Mouse (Mus musculus) kidney, embryonic 16.5 days (tissue): ENCODE measurements around the gene Dlg5. TPM values are rescaled to one million over a fixed set of nuclear protein-coding genes. Genes with fewer than 3 reads are reported as not detected.
A peak's percentile ranks its signal among the peaks of the same experiment; 100 is the strongest.

ENCODE experiments used
- ATAC-seq: fragments of 200-750 bp; cut with Nextera tagmentation; 2 replicates; pipeline ENCODE4 v1.8.0; 2017; ENCODE audit warnings: moderate TSS enrichment; ENCODE audit not compliant: low FRiP score, low TSS enrichment
- H3K27ac ChIP-seq: fragments of 300-500 bp; sonication (generic); 2 replicates; pipeline ENCODE4 v1.5.1; 2014; ENCODE audit warnings: low read length
- H3K27me3 ChIP-seq: fragments of 300-500 bp; sonication (generic); 2 replicates; pipeline ENCODE4 v1.6.1; 2014; ENCODE audit warnings: low read length, control low read depth, mixed read lengths; ENCODE audit not compliant: insufficient read depth
- H3K36me3 ChIP-seq: fragments of 300-500 bp; sonication (generic); 2 replicates; pipeline ENCODE4 v1.6.1; 2014; ENCODE audit warnings: low read length, control low read depth, mixed read lengths; ENCODE audit not compliant: insufficient read depth
- H3K4me1 ChIP-seq: fragments of 300-500 bp; sonication (generic); 2 replicates; pipeline ENCODE4 v1.6.1; 2014; ENCODE audit warnings: low read length, control low read depth, mixed read lengths; ENCODE audit not compliant: insufficient read depth
- H3K4me2 ChIP-seq: fragments of 300-500 bp; sonication (generic); replicated peaks from 2 replicates; pipeline ENCODE4 v1.6.1; 2014; ENCODE audit warnings: low read depth, low read length
- H3K4me3 ChIP-seq: fragments of 300-500 bp; sonication (generic); 2 replicates; pipeline ENCODE4 v1.5.1; 2014; ENCODE audit warnings: mild to moderate bottlenecking, low read length
- H3K9ac ChIP-seq: fragments of 300-500 bp; sonication (generic); replicated peaks from 2 replicates; pipeline ENCODE4 v1.6.1; 2014; ENCODE audit warnings: low read length
- H3K9me3 ChIP-seq: fragments of 300-500 bp; sonication (generic); 2 replicates; pipeline ENCODE4 v1.6.1; 2016; ENCODE audit warnings: low read length, control low read depth
- WGBS: fragments of 180-500 bp; shearing (Covaris S2); extraction: QIAGEN DNeasy Blood & Tissue Kit; methylation state at CpG from one replicate; pipeline ENCODE4 v1.1.7; 2014; 5-methylcytosine and 5-hydroxymethylcytosine counted together
- polyA plus RNA-seq: library from polyadenylated mRNA; unstranded; fragments of >200 nt; fragmentation: Nextera tagmentation; extraction: Ambion mirVana; gene quantifications from 2 replicates; pipeline ENCODE4 v1.2.1, GENCODE M21; 2015

Dlg5 gene
- 13.7 and 15.9 TPM in 2 replicates for polyA plus RNA-seq

DNA sequence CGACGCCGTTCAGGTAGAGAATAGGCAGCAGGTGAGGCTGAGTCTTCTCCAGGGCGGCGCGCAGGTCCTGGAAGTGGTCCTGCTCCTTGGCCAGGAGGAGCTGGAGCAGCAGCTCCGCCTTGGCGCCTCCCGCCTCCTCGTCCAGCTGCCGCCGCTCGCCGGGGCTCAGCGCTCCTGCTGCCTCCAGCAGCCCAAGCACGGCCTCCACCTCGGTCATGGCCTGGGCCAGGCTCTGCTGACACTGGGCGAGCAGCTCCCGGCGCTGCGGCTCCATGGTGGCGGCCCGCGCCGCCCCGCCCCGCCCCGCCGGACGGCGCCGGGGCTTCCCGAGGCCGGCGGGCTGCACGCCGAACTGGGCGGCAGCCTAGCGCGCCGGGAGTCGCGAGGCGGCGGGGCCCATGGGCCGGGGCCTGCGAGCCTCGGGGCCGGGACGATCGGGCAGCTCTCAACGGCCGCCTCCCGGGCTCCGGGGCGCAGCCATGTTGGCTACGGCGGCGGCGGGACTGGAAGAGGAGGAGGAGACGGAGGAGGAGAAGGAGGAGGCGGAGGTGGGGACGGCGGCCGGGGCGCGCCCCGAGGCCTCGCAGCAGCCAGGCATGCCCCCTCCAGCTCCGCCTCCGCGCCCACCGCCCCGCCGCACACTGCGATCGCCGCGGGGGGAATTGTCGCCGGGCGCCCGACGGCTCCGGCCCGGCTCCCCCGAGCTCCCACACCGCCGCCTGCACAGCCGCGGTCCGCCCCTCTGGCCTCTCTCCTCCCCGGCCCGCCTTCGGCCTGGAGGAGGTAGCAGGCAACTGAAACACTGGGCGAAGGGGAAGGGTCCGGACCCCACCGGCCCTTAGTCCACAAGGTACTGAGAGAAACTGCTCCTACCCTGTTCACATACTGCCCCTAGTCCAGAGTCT is at the start of gene Dlg5:
TSS of gene Dlg5 (minus strand) at position 744 of the 905 bp plus-strand sequence.
- peaks cover 18% of the 10 kb centered on the region for H3K4me1 ChIP-seq
- peak within 1 kb of the TSS; percentile 98 for H3K9ac ChIP-seq
- H3K27ac ChIP-seq: peak within 1 kb of the TSS; percentile 95
- ATAC-seq: peak; percentile 89
- no peaks in the 10 kb centered on the region for H3K9me3 ChIP-seq
- peak within 1 kb of the TSS; percentile 87 for H3K4me3 ChIP-seq
- H3K4me2 ChIP-seq: peak within 1 kb of the TSS; percentile 73
- peaks cover 4% of the 10 kb centered on the region; the same call in 1 of the 2 replicates for H3K36me3 ChIP-seq
- no peaks in the 10 kb centered on the region for H3K27me3 ChIP-seq
- WGBS: under 1% methylated on average over 76 of the region's 98 CpGs

DNA sequence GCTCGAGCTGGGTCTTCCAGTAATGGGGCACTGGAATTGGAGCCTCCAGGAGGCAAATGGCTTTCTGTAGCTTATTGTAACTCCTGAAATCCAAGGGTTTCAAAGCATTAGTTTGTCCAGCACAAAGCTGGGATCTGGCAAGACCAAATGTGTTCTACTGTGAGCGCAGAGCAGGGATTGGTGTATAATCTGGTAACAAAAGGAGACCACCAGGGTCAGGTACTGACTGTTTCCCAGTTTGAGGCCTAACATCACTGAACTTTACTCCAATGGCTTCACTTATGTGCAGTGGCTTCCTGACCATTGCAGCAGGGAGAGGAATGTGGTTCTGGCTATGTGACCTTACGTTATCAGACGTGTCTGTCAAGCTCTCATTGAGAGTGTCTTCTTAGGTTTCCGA is 47.9 kb upstream of the Dlg5 start:
- Histone ChIP-seq H3K9me3 (no peaks in the 10 kb centered on the region), H3K36me3 (no peaks in the 10 kb centered on the region), H3K27me3 (no peaks in the 10 kb centered on the region), H3K4me1 (no peaks in the 10 kb centered on the region), H3K27ac (no peak overlapping the region), H3K9ac (no peak overlapping the region), H3K4me2 (no peak overlapping the region), H3K4me3 (no peak overlapping the region)
- 75% methylated on average over 5 of the region's 5 CpGs for WGBS
- no peak for ATAC-seq

DNA sequence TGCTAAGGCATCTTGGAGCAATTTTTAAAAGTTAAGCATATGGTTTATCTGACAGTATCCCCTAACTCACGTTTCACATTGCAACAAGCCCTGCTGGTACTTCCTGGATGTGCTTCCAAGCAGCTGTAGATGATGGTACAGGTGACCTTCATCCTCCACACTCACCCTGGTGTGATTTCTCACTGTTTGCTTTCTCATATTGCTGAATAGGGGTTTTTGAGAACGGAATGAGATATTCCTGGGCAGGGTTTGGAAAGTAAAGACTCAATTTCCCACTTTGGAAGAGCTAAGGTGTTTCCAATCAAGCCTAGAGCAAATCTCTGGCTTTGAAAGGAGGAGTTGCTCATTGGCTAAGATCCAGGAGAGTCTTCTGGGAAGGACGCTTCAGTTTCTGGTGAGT is 47.2 kb upstream of the Dlg5 start, which contains the start of gene E330034G19Rik:
TSS of gene E330034G19Rik (plus strand) at position 301 of the 400 bp plus-strand sequence.
- 50% methylated on average over 3 of the region's 3 CpGs for WGBS
- H3K4me3 ChIP-seq: no peak within 1 kb of the TSS
- no peaks in the 10 kb centered on the region for H3K9me3 ChIP-seq
- no peak within 1 kb of the TSS for H3K9ac ChIP-seq
- no peak for ATAC-seq
- no peaks in the 10 kb centered on the region for H3K27me3 ChIP-seq
- no peaks in the 10 kb centered on the region for H3K36me3 ChIP-seq
- no peaks in the 10 kb centered on the region for H3K4me1 ChIP-seq
- H3K27ac ChIP-seq: no peak within 1 kb of the TSS
- no peak within 1 kb of the TSS for H3K4me2 ChIP-seq

DNA sequence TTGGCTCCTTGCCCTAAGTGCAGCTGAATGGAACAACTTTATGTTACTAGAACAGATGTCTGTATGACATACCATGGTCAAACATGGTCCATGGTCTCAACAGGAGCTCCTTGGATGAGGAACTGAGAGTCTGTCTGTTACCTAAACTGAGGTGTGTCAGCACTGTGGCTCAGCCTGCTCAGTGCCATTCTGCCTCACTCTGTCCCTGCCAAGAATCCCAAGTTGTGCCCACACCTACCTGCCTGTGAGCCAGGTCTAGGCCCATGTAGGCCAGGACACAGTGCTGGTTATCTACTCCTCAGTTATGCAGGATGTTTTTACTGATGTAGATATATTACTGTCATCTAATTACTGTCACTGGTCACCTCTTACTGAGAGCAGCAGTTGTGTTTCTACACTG is 45.0 kb upstream of the Dlg5 start:
- Histone ChIP-seq H3K4me3 (no peak overlapping the region), H3K4me1 (no peaks in the 10 kb centered on the region), H3K9ac (no peak overlapping the region), H3K36me3 (no peaks in the 10 kb centered on the region), H3K4me2 (no peak overlapping the region), H3K27ac (no peak overlapping the region), H3K9me3 (no peaks in the 10 kb centered on the region), H3K27me3 (no peaks in the 10 kb centered on the region)
- no peak for ATAC-seq

DNA sequence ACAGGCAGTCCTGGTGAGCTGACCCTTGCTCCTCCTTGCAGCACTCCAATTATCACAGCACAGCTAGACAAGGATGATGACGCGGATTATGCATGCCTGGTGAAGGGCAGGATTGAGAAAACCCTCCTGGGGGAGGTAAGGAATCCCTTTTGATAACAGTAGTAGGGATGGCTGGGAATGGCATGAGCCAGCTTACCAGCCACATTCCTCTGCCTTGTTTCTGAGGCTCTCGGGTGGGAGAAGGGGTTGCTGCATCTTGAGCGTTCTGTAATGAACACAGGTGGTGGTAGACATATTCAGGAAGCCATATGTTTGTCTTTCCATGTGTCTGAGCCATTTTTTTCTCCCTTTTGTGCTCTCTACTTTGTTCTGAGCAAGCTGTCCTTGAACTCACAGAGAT is 40.4 kb upstream of the Dlg5 start:
- H3K9me3 ChIP-seq: no peaks in the 10 kb centered on the region
- no peak for ATAC-seq
- H3K4me3 ChIP-seq: no peak overlapping the region
- WGBS: 68% methylated on average over 4 of the region's 4 CpGs
- H3K27me3 ChIP-seq: no peaks in the 10 kb centered on the region
- no peak overlapping the region for H3K9ac ChIP-seq
- no peaks in the 10 kb centered on the region for H3K4me1 ChIP-seq
- H3K36me3 ChIP-seq: no peaks in the 10 kb centered on the region
- H3K27ac ChIP-seq: no peak overlapping the region
- no peak overlapping the region for H3K4me2 ChIP-seq

DNA sequence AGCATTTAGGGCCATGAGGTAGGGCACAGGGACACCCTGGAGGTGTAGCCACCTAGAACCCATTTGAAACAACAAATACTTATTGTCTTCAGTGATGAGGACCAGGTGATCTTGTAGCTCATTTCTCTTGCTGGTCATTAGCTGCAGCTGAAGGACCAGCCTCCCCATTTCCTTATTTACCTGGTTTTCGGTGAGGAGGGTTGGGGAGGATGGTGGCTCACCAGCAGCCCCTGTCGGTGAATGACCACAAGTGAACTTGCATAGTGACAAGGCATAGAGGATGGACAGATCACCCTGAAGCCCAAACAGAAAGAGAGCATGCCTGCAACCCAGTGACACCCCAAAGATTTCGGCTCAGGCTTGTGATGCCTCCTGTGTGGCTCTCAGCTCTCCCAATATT is 36.6 kb upstream of the Dlg5 start:
- 73% methylated on average over 3 of the region's 3 CpGs for WGBS
- Histone ChIP-seq H3K9me3 (no peaks in the 10 kb centered on the region), H3K4me2 (no peak overlapping the region), H3K4me3 (no peak overlapping the region), H3K36me3 (no peaks in the 10 kb centered on the region), H3K4me1 (no peaks in the 10 kb centered on the region), H3K27ac (no peak overlapping the region), H3K27me3 (no peaks in the 10 kb centered on the region), H3K9ac (no peak overlapping the region)
- ATAC-seq: no peak

DNA sequence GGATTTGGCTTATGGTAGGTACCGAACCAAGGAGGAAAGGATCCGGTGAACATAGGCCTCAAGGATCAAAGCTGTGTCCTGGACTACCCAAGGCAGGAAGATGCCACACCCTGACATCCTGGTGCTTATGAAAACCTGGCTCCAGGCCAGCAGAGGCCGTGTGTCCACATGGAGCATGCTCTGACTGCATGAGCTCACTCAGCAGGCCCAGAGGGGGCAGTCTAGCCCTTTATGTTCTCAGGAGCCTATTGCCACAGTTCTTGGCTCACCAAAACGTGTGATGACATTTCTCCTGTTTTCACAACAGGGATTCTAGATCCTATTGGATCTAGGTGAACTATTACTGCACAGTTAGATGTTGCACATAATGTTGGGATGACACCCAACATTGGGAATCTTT is 35.6 kb upstream of the Dlg5 start:
- WGBS: 58% methylated on average over 4 of the region's 4 CpGs

DNA sequence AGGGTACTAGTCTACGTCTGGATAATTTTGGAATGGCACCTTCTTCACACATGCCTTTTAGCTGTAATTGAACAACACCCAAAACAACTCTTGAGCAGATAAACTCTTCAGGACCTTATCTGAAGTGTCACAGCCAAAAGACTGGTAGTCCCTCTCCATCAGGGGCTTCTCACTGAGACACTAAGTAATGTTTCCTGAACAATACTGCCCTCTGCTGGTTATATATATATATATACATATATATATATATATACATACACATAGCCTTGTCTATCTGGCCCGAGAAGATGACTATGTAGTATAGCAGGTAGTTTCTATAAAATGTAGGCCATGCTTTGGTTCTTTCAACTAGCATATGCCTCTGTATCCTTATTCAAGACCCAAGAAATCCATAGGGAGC is 29.8 kb upstream of the Dlg5 start:
- Histone ChIP-seq H3K4me3 (no peak overlapping the region), H3K9ac (no peak overlapping the region), H3K27me3 (no peaks in the 10 kb centered on the region), H3K4me1 (no peaks in the 10 kb centered on the region), H3K27ac (no peak overlapping the region), H3K4me2 (no peak overlapping the region), H3K36me3 (no peaks in the 10 kb centered on the region), H3K9me3 (no peaks in the 10 kb centered on the region)
- no peak for ATAC-seq
- WGBS: 59% methylated on average over 2 of the region's 2 CpGs

More for the DNA sequence above, 35.6 kb upstream of the Dlg5 start:
- H3K4me2 ChIP-seq: no peak overlapping the region
- H3K9ac ChIP-seq: no peak overlapping the region
- no peaks in the 10 kb centered on the region for H3K9me3 ChIP-seq
- no peaks in the 10 kb centered on the region for H3K4me1 ChIP-seq
- H3K27ac ChIP-seq: no peak overlapping the region
- no peaks in the 10 kb centered on the region for H3K27me3 ChIP-seq
- ATAC-seq: no peak
- H3K4me3 ChIP-seq: no peak overlapping the region
- H3K36me3 ChIP-seq: no peaks in the 10 kb centered on the region

DNA sequence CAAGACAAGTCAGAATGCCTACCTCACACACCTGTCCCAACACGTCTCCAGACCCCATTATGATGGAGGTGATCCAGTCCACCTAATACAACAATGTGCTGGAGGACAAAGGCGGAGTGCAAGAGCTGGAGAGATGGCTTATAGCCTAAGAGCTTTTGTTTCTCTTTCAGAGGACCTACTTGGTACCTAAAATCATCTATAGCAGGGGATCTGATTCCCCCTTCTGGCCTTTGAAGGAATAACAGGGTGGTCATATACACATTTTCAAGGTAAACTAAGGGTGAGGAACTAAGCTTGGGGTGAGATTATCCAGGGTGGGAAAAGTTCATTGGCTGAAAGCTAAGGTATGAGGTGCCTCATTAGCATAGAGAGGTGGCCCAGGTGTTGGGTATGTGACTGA is 27.9 kb upstream of the Dlg5 start:
- ATAC-seq: peak; percentile 63; the same call in 1 of the 2 replicates
- Histone ChIP-seq H3K27ac (no peak overlapping the region), H3K36me3 (no peaks in the 10 kb centered on the region), H3K27me3 (no peaks in the 10 kb centered on the region), H3K9ac (no peak overlapping the region), H3K9me3 (no peaks in the 10 kb centered on the region), H3K4me3 (no peak overlapping the region), H3K4me1 (no peaks in the 10 kb centered on the region), H3K4me2 (no peak overlapping the region)
- 50% methylated on average over 2 of the region's 2 CpGs for WGBS

DNA sequence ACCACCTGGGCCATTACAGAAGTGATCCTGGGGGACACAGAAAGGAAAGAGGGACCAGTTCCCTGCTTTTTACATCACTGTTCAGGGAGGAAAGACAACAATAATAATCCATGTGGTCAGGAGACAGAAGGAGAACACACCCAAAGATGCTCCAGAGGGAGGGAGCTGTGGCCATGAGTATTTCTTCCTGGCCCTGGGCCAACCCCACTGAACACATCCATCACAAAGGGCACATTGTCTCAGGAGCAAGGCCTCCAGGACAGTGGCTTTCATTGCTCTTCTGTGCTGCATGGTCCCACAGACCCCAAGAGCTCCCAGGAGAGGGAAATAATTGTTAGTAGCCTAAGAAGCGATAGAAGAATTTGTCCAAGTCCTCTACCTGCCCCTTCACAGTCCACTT is 23.9 kb upstream of the Dlg5 start:
- Histone ChIP-seq H3K9me3 (no peaks in the 10 kb centered on the region), H3K27ac (no peak overlapping the region), H3K4me2 (no peak overlapping the region), H3K27me3 (no peaks in the 10 kb centered on the region), H3K9ac (no peak overlapping the region), H3K4me1 (no peaks in the 10 kb centered on the region), H3K36me3 (no peaks in the 10 kb centered on the region), H3K4me3 (no peak overlapping the region)
- no peak for ATAC-seq
- WGBS: 83% methylated on average over 1 of the region's 1 CpGs
